Mouse (Mus musculus) intestine, embryonic 16.5 days (tissue): ENCODE results near the gene Cbfb. TPM values are rescaled to one million over a fixed set of nuclear protein-coding genes. Genes with fewer than 3 reads are reported as not detected.
A peak's percentile ranks its signal among the peaks of the same experiment; 100 is the strongest.

Source experiments
- ATAC-seq: fragments of 200-750 bp; cut with Nextera tagmentation; 2 replicates; pipeline ENCODE4 v1.8.0; 2017; ENCODE audit warnings: moderate TSS enrichment, moderate library complexity
- H3K27ac ChIP-seq: fragments of 300-500 bp; sonication (generic); 2 replicates; pipeline ENCODE4 v1.5.1; 2014; ENCODE audit warnings: mild to moderate bottlenecking, low read length
- H3K27me3 ChIP-seq: fragments of 300-500 bp; sonication (generic); replicated peaks from 2 replicates; pipeline ENCODE4 v1.6.1; 2014; ENCODE audit warnings: low read length, control low read depth, mixed read lengths; ENCODE audit not compliant: control insufficient read depth, insufficient read depth
- H3K36me3 ChIP-seq: fragments of 300-500 bp; sonication (generic); 2 replicates; pipeline ENCODE4 v1.6.1; 2014; ENCODE audit warnings: low read length, control low read depth; ENCODE audit not compliant: control insufficient read depth, insufficient read depth
- H3K4me1 ChIP-seq: fragments of 300-500 bp; sonication (generic); 2 replicates; pipeline ENCODE4 v1.6.1; 2014; ENCODE audit warnings: low read length, control low read depth, mixed read lengths; ENCODE audit not compliant: control insufficient read depth, insufficient read depth
- H3K4me2 ChIP-seq: fragments of 300-500 bp; sonication (generic); 2 replicates; pipeline ENCODE4 v1.6.1; 2014; ENCODE audit warnings: low read depth, low read length, control low read depth
- H3K4me3 ChIP-seq: fragments of 300-500 bp; sonication (generic); 2 replicates; pipeline ENCODE4 v1.5.1; 2014; ENCODE audit warnings: mild to moderate bottlenecking, low read length
- H3K9ac ChIP-seq: fragments of 300-500 bp; sonication (generic); 2 replicates; pipeline ENCODE4 v1.6.1; 2014; ENCODE audit warnings: low read depth, low read length
- H3K9me3 ChIP-seq: fragments of 300-500 bp; sonication (generic); 2 replicates; pipeline ENCODE4 v1.6.1; 2016; ENCODE audit warnings: low read length, control low read depth; ENCODE audit not compliant: control insufficient read depth
- WGBS: fragments of 180-500 bp; shearing (Covaris S2); extraction: QIAGEN DNeasy Blood & Tissue Kit; methylation state at CpG from one replicate; pipeline ENCODE4 v1.1.7; 2014; 5-methylcytosine and 5-hydroxymethylcytosine counted together
- polyA plus RNA-seq: library from polyadenylated mRNA; unstranded; fragments of >200 nt; fragmentation: Nextera tagmentation; extraction: Ambion mirVana; gene quantifications from 2 replicates; pipeline ENCODE4 v1.2.1, GENCODE M21; 2015

The Cbfb gene
- polyA plus RNA-seq, 1 experiment from 2014 or later = 28.2 TPM

DNA sequence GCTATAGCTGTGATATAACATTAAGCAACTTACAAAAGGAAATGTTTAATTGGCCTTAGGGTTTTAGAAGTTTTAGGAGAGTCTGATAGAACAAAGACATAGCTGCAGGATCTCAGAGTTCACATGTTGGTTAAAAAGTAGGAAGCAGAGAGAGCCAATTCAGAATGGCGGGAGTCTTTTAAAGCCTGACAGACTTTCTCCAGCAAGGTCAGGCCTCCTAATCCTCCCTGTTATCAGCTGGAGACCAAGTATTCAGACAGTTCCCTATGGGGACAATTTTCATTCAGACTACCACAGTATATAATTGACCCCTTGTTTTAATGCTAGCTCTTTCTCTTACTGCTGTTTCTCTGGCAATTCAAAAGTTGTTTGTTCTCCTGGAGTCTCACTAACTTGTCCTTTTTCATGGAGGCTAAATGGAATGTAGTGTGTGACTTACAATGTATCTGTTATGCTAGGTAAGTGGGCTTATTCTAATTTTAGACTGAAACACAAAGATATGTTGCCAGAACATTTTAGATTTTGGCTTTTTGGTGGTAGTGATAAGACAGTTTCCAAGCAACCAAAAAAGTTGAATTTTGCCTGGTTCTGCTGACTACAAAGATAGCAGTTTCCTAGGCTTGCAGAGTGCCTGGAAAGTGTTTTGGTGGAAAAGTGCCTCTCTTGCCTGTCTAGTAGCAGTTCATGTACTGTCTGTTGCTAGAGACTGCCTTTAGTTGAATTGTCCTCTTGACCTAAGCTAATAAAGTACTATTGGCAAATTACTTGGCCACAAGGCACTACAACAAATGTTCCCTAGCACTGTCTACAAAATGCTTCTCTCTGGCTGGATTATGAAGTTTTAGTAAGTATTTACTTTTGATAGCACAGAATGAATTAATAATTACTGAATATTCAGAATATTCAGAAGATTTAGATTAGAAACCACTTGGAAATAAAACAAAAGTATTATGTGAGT is 39.0 kb downstream of the Cbfb start:
- no peaks in the 10 kb centered on the region for H3K4me1 ChIP-seq
- ATAC-seq = no peak
- no peaks in the 10 kb centered on the region for H3K27me3 ChIP-seq
- H3K36me3 ChIP-seq = no peaks in the 10 kb centered on the region
- 61% methylated on average over 1 of the region's 1 CpGs for WGBS
- H3K9me3 ChIP-seq = no peaks in the 10 kb centered on the region
- no peak overlapping the region for H3K27ac ChIP-seq
- no peak overlapping the region for H3K9ac ChIP-seq
- no peak overlapping the region for H3K4me2 ChIP-seq
- H3K4me3 ChIP-seq = no peak overlapping the region

DNA sequence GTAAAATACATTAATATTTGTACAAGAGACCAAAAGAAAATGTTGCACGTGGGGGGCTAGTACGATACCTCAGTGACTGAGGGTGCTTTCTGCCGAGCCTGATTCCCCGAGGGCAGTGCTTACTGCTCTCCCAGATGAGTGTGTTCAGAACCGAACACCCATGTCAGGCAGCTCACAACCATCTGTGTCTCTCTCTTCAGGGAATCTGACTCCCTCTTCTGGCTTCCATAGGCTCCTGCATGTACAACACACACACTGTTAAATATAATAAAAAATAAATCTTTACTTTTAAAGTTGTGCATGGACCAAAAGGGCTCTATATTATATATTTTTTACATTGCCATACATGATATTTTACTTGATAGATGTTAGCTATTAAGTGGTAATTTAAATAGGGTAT is 43.6 kb downstream of the Cbfb start:
- no peak for ATAC-seq
- Histone ChIP-seq H3K36me3 (no peaks in the 10 kb centered on the region), H3K27me3 (no peaks in the 10 kb centered on the region), H3K27ac (no peak overlapping the region), H3K4me1 (no peaks in the 10 kb centered on the region), H3K9me3 (no peaks in the 10 kb centered on the region), H3K9ac (no peak overlapping the region), H3K4me2 (no peak overlapping the region), H3K4me3 (no peak overlapping the region)
- WGBS = 91% methylated on average over 5 of the region's 5 CpGs

DNA sequence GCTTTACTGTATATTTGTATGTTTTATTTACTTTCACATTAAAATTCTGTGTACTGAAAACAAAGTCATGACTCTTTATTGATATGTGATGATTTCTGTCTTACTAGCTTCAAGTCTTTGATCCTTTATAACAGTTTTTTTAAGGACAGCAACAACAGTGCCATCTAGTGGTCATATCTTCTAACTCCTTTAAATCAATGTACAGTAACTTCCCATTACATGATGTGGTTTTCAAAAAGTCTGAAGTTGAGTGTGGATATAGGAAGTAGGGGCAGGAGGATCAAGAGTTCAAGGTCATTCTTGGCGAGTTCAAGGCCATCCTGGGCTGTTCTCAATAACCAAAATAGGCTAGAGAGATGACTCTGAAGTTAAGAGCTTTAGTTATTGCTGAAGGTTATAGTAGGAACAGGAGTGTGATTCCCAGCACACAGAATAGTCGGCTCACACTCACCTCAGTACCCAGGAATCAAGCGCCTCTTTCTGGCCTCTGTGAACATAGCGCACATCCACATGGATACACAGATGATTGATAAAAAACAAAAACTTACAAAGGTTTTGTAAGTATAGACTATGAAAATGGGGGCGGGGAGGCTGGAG is 47.5 kb downstream of the Cbfb start:
- H3K27ac ChIP-seq = no peak overlapping the region
- H3K9me3 ChIP-seq = no peaks in the 10 kb centered on the region
- WGBS = 79% methylated on average over 5 of the region's 5 CpGs
- H3K4me3 ChIP-seq = no peak overlapping the region
- no peak overlapping the region for H3K4me2 ChIP-seq
- peak; percentile 11; the same call in 1 of the 2 replicates for ATAC-seq
- H3K27me3 ChIP-seq = no peaks in the 10 kb centered on the region
- no peak overlapping the region for H3K9ac ChIP-seq
- no peaks in the 10 kb centered on the region for H3K4me1 ChIP-seq
- H3K36me3 ChIP-seq = no peaks in the 10 kb centered on the region

DNA sequence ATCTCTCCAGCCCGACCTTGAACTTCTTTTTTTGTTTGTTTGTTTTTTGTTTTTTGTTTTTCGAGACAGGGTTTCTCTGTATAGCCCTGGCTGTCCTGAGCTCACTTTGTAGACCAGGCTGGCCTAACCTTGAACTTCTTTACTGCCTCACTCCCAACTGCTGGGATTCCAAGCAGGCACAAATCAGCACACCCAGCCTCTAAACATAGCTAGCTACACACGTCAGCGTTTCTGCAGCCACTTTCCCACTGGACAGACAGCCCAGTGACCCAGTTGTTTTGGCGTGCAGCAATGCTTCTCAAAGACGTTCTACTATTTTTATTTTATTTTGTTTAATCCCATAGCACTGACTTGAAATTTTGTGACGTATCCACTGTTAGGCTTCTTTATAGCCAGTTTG is 53.4 kb downstream of the Cbfb start:
- H3K36me3 ChIP-seq = no peaks in the 10 kb centered on the region
- 76% methylated on average over 7 of the region's 7 CpGs for WGBS

DNA sequence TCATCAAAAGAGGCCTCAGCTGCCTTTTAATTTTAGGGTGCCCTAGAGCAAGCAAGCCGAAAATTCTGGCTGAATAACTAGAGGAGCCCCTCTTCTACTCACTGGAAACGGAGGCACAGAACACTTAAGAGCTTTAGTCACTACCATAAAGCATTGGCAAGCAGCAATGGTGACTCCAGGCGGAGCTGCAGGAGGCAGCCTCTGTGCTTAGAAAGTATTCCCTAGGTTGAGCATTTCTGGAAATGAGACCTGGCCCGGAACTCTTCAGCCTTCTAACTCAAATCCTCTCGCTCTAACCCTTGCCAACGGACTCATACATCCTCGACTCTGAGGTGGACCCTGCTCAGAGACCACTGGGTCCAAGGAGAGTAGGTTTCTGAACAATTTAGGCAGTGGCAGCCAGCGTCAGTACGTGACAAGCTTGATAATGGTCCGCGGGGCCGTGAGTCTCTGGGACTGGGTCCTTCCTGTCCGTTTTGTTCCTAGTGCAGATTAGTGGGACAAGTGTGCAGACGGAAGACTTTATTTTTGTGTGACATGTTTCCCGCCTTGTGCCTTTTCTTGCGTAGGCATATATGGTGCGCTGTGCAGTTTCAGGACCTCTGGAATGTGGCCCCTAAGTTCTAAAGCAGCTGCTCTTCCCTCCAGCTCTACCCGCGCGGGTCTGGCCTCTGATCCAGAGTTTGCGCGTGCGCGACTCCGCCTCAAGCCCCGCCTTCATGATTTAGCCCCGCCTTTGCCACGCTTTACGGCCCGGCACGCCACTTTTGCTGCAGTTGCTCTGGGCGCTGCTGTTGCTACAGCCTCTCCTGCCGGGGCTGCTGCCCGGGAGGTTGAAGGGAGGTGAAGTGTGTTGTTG is 54.2 kb downstream of the Cbfb start, which contains the start of gene D230025D16Rik:
D230025D16Rik (plus strand) TSS at position 733 of the 859 bp plus-strand sequence.
- peak within 1 kb of the TSS; percentile 93 for H3K9ac ChIP-seq
- H3K36me3 ChIP-seq = no peaks in the 10 kb centered on the region
- H3K4me1 ChIP-seq = peaks cover 14% of the 10 kb centered on the region
- no peaks in the 10 kb centered on the region for H3K27me3 ChIP-seq
- peak within 1 kb of the TSS; percentile 97 for H3K4me3 ChIP-seq
- WGBS = 2% methylated on average over 34 of the region's 34 CpGs
- peak within 1 kb of the TSS; percentile 93 for H3K27ac ChIP-seq
- no peaks in the 10 kb centered on the region for H3K9me3 ChIP-seq
- H3K4me2 ChIP-seq = peak within 1 kb of the TSS; percentile 79
- ATAC-seq = peak; percentile 97

More for the DNA sequence above, 53.4 kb downstream of the Cbfb start:
- Histone ChIP-seq H3K27me3 (no peaks in the 10 kb centered on the region), H3K27ac (no peak overlapping the region), H3K9me3 (no peaks in the 10 kb centered on the region), H3K4me2 (no peak overlapping the region), H3K9ac (peak overlapping the region; percentile 93), H3K4me1 (peaks cover 14% of the 10 kb centered on the region), H3K4me3 (no peak overlapping the region)
- ATAC-seq = no peak

DNA sequence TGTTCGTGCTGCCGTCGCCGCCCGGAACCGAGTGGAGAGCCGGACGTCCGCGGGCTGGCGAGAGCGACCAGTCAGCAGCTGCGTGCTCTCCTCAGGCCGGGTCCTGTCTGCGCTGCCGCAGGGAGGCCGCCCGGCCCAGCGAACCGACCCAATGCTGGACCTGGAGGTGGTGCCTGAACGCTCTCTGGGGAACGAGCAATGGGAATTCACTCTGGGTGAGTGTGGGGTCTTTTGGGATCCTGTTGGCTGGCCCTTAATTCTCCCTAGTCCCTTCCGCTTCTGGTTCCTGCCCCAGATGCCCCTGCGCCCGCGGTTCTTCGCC is 54.8 kb downstream of the Cbfb start:
- Histone ChIP-seq H3K9me3 (no peaks in the 10 kb centered on the region), H3K9ac (peak overlapping the region; percentile 93), H3K4me2 (peak overlapping the region; percentile 79), H3K36me3 (no peaks in the 10 kb centered on the region), H3K27ac (peak overlapping the region; percentile 93), H3K4me1 (peaks cover 14% of the 10 kb centered on the region), H3K4me3 (peak overlapping the region; percentile 97), H3K27me3 (no peaks in the 10 kb centered on the region)
- ATAC-seq = no peak
- under 1% methylated on average over 27 of the region's 27 CpGs for WGBS

DNA sequence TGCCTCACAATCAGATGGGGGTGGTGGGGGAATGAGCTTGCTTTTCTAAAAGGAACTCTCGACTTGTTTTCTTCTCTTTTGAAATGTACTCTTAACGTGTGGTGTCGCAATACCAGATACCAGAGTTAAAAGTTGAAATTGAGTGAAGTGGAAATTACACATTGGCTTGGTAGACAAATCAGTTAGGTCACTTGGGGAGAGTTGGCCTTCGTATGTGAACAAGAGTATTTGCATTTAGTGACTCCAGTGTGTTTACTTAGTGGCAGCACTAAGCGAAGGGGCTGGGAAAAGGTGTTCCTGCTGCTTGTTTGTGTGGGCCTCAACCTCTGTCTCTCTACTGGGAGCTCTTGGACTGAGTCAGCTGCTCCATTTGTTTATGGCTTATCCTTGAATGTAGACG is 55.4 kb downstream of the Cbfb start:
- ATAC-seq = peak; percentile 43
- 0 out of 2 replicates have a peak overlapping the region, but pooled peaks have one; percentile 93 for H3K27ac ChIP-seq

DNA sequence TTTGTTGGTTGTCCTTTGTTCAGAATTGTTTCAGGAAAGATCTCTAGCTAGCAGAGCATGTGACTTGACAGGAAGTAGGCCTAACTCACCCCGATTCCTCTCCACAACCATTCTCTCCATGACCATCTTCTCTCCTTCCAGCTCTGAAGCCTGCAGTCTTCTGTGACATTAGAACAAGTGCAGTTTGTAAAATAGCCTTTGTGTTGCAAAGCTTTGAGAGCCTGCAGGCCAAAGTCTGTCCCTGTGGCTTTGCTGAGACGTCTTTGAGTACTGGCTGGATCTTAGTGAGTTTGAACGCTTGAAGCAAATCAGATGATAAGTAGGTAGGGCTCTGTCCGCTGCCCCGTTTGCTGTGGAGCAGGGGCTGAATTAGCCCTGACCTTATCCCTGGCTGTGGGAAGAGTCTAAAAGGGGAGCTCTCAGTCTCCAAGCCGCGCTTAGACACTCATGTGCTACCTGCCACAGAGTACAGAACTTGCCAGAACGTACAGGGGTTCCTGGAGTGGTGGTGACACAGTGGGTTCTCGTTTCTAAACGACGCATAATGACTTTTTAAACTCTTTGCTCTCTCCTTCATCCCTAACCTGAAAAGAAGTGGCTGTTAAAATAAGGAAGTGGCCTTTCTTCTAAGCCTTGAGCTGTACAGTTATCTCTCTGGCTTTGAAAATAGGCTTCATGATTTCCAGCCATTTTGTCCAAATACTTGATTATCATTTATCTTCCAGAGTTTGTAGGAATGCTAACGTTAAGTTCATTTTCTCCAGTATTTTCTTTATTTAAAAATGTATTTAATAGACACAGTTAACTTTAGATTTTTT is 61.2 kb downstream of the Cbfb start:
- Histone ChIP-seq H3K4me3 (no peak overlapping the region), H3K27ac (no peak overlapping the region; the same call in 1 of the 2 replicates), H3K27me3 (no peaks in the 10 kb centered on the region), H3K9me3 (no peaks in the 10 kb centered on the region), H3K4me2 (no peak overlapping the region), H3K36me3 (peaks cover 8% of the 10 kb centered on the region; the same call in 1 of the 2 replicates), H3K4me1 (peaks cover 5% of the 10 kb centered on the region; the same call in 1 of the 2 replicates), H3K9ac (no peak overlapping the region)
- WGBS = 79% methylated on average over 12 of the region's 12 CpGs
- no peak for ATAC-seq

More for the DNA sequence above, 55.4 kb downstream of the Cbfb start:
- 15% methylated on average over 6 of the region's 6 CpGs for WGBS
- no peaks in the 10 kb centered on the region for H3K27me3 ChIP-seq
- no peaks in the 10 kb centered on the region for H3K36me3 ChIP-seq
- H3K4me2 ChIP-seq = peak overlapping the region; percentile 79
- peak overlapping the region; percentile 93 for H3K9ac ChIP-seq
- peak overlapping the region; percentile 97 for H3K4me3 ChIP-seq
- H3K4me1 ChIP-seq = peaks cover 14% of the 10 kb centered on the region
- H3K9me3 ChIP-seq = no peaks in the 10 kb centered on the region
